Mouse (Mus musculus) CH12.LX (cell line): Measurements from ENCODE around the gene Cd200. TPM values are rescaled to one million over a fixed set of nuclear protein-coding genes. Genes with fewer than 3 reads are reported as not detected.

ENCODE experiments used
- DNase-seq: peaks from one replicate; pipeline ENCODE4 v3.0.0-alpha.2; 2013; ENCODE audit errors: extremely low read depth
- H3K27ac ChIP-seq: 2 replicates; pipeline ENCODE4 v1.5.1; 2012; ENCODE audit warnings: low read depth, mild to moderate bottlenecking, control low read depth, moderate library complexity; ENCODE audit not compliant: insufficient read depth
- H3K27me3 ChIP-seq: replicated peaks from 2 replicates; pipeline ENCODE3; 2012; ENCODE audit warnings: inconsistent platforms
- H3K36me3 ChIP-seq, 2 experiments: replicated peaks in 1 of 2; 2 replicates each; pipeline versions ENCODE3 to v1.6.1; 2012; ENCODE audit warnings: inconsistent platforms in 1 of 2, low read length in 1 of 2, mild to moderate bottlenecking in 1 of 2, mixed read lengths in 1 of 2, moderate library complexity in 1 of 2; ENCODE audit not compliant: control insufficient read depth in 1 of 2, insufficient read depth in 1 of 2
- H3K4me1 ChIP-seq, 2 experiments: 2 replicates each; pipeline ENCODE4 v1.6.1; 2012; ENCODE audit warnings: inconsistent platforms in 1 of 2, moderate library complexity in 1 of 2; ENCODE audit not compliant: insufficient read depth in 2 of 2, control insufficient read depth in 1 of 2
- H3K4me2 ChIP-seq: 2 replicates; pipeline ENCODE4 v1.6.1; 2012; ENCODE audit warnings: low read depth, mild to moderate bottlenecking, control low read depth; ENCODE audit not compliant: poor library complexity, insufficient read depth, severe bottlenecking
- H3K4me3 ChIP-seq, 3 experiments: fragments of 150-350 bp in 1 of 3; sonication (generic) in 1 of 3; replicated peaks in 1 of 3; 2 replicates each; pipeline versions ENCODE3 to v1.5.1; 2011 to 2012; ENCODE audit warnings: low read depth in 2 of 3, low read length in 2 of 3, mild to moderate bottlenecking in 2 of 3, moderate library complexity in 2 of 3, control low read depth in 1 of 3, improper control_type of control experiment in 1 of 3, inconsistent platforms in 1 of 3, mixed read lengths in 1 of 3; ENCODE audit not compliant: poor library complexity in 1 of 3
- H3K79me2 ChIP-seq: replicated peaks from 2 replicates; pipeline ENCODE4 v1.6.1; 2012; ENCODE audit warnings: mild to moderate bottlenecking, moderate library complexity; ENCODE audit not compliant: control insufficient read depth, poor library complexity, insufficient read depth, severe bottlenecking; ENCODE audit errors: extremely low read depth
- H3K9ac ChIP-seq: 2 replicates; pipeline ENCODE4 v1.6.1; 2012; ENCODE audit warnings: low read depth, mild to moderate bottlenecking, control low read depth, moderate library complexity; ENCODE audit not compliant: insufficient read depth
- H3K9me3 ChIP-seq: replicated peaks from 2 replicates; pipeline ENCODE3; 2012; ENCODE audit warnings: low read length, inconsistent platforms, mixed read lengths
- CHD1 ChIP-seq: IDR thresholded peaks from 2 replicates; pipeline ENCODE4 v1.6.1; 2012; ENCODE audit warnings: low read depth, low read length, improper control_type of control experiment, inconsistent platforms
- CHD2 ChIP-seq: IDR thresholded peaks from 2 replicates; pipeline ENCODE4 v1.6.1; 2011; ENCODE audit warnings: low read length, improper control_type of control experiment
- ELF1 ChIP-seq: IDR thresholded peaks from 2 replicates; pipeline ENCODE4 v1.6.1; 2014; ENCODE audit warnings: low read depth, mild to moderate bottlenecking, inconsistent platforms, low read length, improper control_type of control experiment
- IRF4 ChIP-seq: IDR thresholded peaks from 2 replicates; pipeline ENCODE4 v1.6.1; 2014; ENCODE audit warnings: low read depth, mild to moderate bottlenecking, inconsistent platforms, low read length, improper control_type of control experiment
- JUND ChIP-seq: conservative IDR thresholded peaks from 2 replicates; pipeline ENCODE4 v1.6.1; 2011; ENCODE audit warnings: low read depth, low read length, improper control_type of control experiment
- MAFK ChIP-seq: IDR thresholded peaks from 2 replicates; pipeline ENCODE4 v1.6.1; 2011; ENCODE audit warnings: low read length, improper control_type of control experiment; ENCODE audit not compliant: insufficient replicate concordance
- MAX ChIP-seq: IDR thresholded peaks from 2 replicates; pipeline ENCODE4 v1.6.1; 2011; ENCODE audit warnings: low read length, improper control_type of control experiment
- MAZ ChIP-seq: IDR thresholded peaks from 2 replicates; pipeline ENCODE4 v1.6.1; 2012; ENCODE audit warnings: low read depth, mild to moderate bottlenecking, inconsistent platforms, low read length, improper control_type of control experiment, moderate library complexity
- MEF2A ChIP-seq: IDR thresholded peaks from 2 replicates; pipeline ENCODE4 v1.6.1; 2014; ENCODE audit warnings: low read depth, mild to moderate bottlenecking, inconsistent platforms, low read length, improper control_type of control experiment, borderline replicate concordance
- MXI1 ChIP-seq: IDR thresholded peaks from 2 replicates; pipeline ENCODE4 v1.6.1; 2011; ENCODE audit warnings: mild to moderate bottlenecking, low read depth, low read length, improper control_type of control experiment
- NELFE ChIP-seq: IDR thresholded peaks from 2 replicates; pipeline ENCODE4 v1.6.1; 2011; ENCODE audit warnings: low read depth, low read length, improper control_type of control experiment
- POLR2AphosphoS2 ChIP-seq: IDR thresholded peaks from 2 replicates; pipeline ENCODE4 v1.6.1; 2011; ENCODE audit warnings: low read depth, low read length, improper control_type of control experiment
- UBTF ChIP-seq: IDR thresholded peaks from 2 replicates; pipeline ENCODE4 v1.6.1; 2012; ENCODE audit warnings: low read depth, mild to moderate bottlenecking, inconsistent platforms, low read length, improper control_type of control experiment, moderate library complexity
- USF1 ChIP-seq: IDR thresholded peaks from 2 replicates; pipeline ENCODE4 v1.6.1; 2014; ENCODE audit warnings: low read depth, mild to moderate bottlenecking, inconsistent platforms, low read length, improper control_type of control experiment
- ZMIZ1 ChIP-seq: IDR thresholded peaks from 2 replicates; pipeline ENCODE4 v1.6.1; 2012; ENCODE audit warnings: low read depth, mild to moderate bottlenecking, inconsistent platforms, low read length, improper control_type of control experiment
- ZNF384 ChIP-seq: IDR thresholded peaks from 2 replicates; pipeline ENCODE4 v1.6.1; 2012; ENCODE audit warnings: low read depth, low read length, improper control_type of control experiment, inconsistent platforms
- dilution Hi-C: fragments of 300-500 bp; cut with MboI; formaldehyde crosslinking; loops from 2 replicates; pipeline ENCODE4 v1.14.3; 2020; ENCODE audit warnings: low sequenced_read_pairs; ENCODE audit not compliant: extremely low pct_unique_long_range_greater_than_20kb, extremely low pct_ligation_motif_present
- in situ Hi-C: fragments of 300-500 bp; cut with MboI; formaldehyde crosslinking; loops from 3 replicates; pipeline ENCODE4 v1.14.3; 2019; ENCODE audit warnings: low sequenced_read_pairs, low pct_ligation_motif_present, low pct_unique_long_range_greater_than_20kb, mixed read lengths
- polyA plus RNA-seq: library from polyadenylated mRNA; unstranded; fragments of >175 nt; gene quantifications from 2 replicates; pipeline ENCODE4 v1.2.1, GENCODE M21; 2012; ENCODE audit warnings: low read depth; ENCODE audit not compliant: insufficient read length
- total RNA-seq, 2 experiments: library from RNA; depleted of rRNA; stranded (reverse); fragments of 300-350 nt in 1 of 2; fragments of >200 nt in 1 of 2; gene quantifications; 2 replicates each; pipeline ENCODE4 v1.2.3; 2012 to 2014

Cd200 gene
- total and polyA plus RNA-seq, 3 experiments = 13.7 to 77.5 (median 17.0) TPM

GRCm38 (mm10) chr16:45333678-45334375 is 75.0 kb downstream of the Cd200 start:
- no peaks in the 10 kb centered on the region for H3K27me3 ChIP-seq
- H3K4me3 ChIP-seq = no peak overlapping the region
- H3K4me1 ChIP-seq = peaks cover 15 to 36% of the 10 kb centered on the region in 2 experiments
- dilution Hi-C loops (no loop called here), in situ Hi-C loops (loop anchor here (10.0 kb wide), 1 partner anchor 71 kb away; the partner anchor contains the start of gene Cd200)
- H3K79me2 ChIP-seq = no peaks in the 10 kb centered on the region
- H3K36me3 ChIP-seq = no peaks in the 10 kb centered on the region
- H3K27ac ChIP-seq = no peak overlapping the region
- no peak overlapping the region for H3K9ac ChIP-seq
- no peak overlapping the region for H3K4me2 ChIP-seq
- H3K9me3 ChIP-seq = no peaks in the 10 kb centered on the region
- TF ChIP-seq USF1 (no peak), MEF2A (no peak), UBTF (no peak), MAX (no peak), IRF4 (no peak), NELFE (no peak), CHD1 (no peak), ELF1 (no peak)
- DNase-seq = no peak

- Histone ChIP-seq H3K36me3 (no peaks in the 10 kb centered on the region), H3K4me2 (no peak overlapping the region), H3K79me2 (no peaks in the 10 kb centered on the region), H3K27ac (no peak overlapping the region), H3K9ac (no peak overlapping the region), H3K9me3 (no peaks in the 10 kb centered on the region), H3K4me3 (no peak overlapping the region), H3K4me1 (peaks cover 15 to 35% of the 10 kb centered on the region in 2 experiments), H3K27me3 (no peaks in the 10 kb centered on the region)
- DNase-seq = no peak
- in situ Hi-C loops = loop anchor here (10.0 kb wide), 1 partner anchor 72 kb away; the partner anchor contains the start of gene Cd200
- dilution Hi-C loops = no loop called here
- no peak for TF ChIP-seq ZMIZ1
- no peak for TF ChIP-seq POLR2AphosphoS2
- no peak for TF ChIP-seq ZNF384
- TF ChIP-seq MAX = no peak
- no peak for TF ChIP-seq MAFK
- no peak for TF ChIP-seq MAZ
- no peak for TF ChIP-seq JUND
- TF ChIP-seq CHD2 = no peak
- TF ChIP-seq IRF4 = no peak
- TF ChIP-seq MXI1 = no peak
These were observed 76.3 kb downstream of the Cd200 start for GRCm38 (mm10) chr16:45332591-45332990.

Other genes with a start within 250 kb of the Cd200 start
- 4.9 and 5.9 TPM in 2 replicates for gene Btla, start 184.7 kb downstream of the Cd200 start, total RNA-seq (2012; rRNA removed)
- gene Btla, start 184.7 kb downstream of the Cd200 start, total RNA-seq (2014; rRNA removed) = 37.7 and 40.3 TPM in 2 replicates
- gene Btla, start 184.7 kb downstream of the Cd200 start, polyA plus RNA-seq = 25.5 and 25.8 TPM in 2 replicates
- gene Gm609, start 83.9 kb upstream of the Cd200 start, total RNA-seq (2012; rRNA removed) = 0.04 and 0.08 TPM in 2 replicates
- not detected in 2 replicates for gene Gm609, start 83.9 kb upstream of the Cd200 start, total RNA-seq (2014; rRNA removed)
- not detected in 2 replicates for gene Gm609, start 83.9 kb upstream of the Cd200 start, polyA plus RNA-seq
- gene Gm17783, start 123.0 kb upstream of the Cd200 start, total RNA-seq (2012; rRNA removed) = 0.13 TPM in 1 of 2 replicates, not detected in the other
- not detected in 2 replicates for gene Gm17783, start 123.0 kb upstream of the Cd200 start, total RNA-seq (2014; rRNA removed)
- not detected in 2 replicates for gene Gm17783, start 123.0 kb upstream of the Cd200 start, polyA plus RNA-seq
- not detected in 2 replicates for gene Slc9c1, start 126.3 kb upstream of the Cd200 start, total RNA-seq (2012; rRNA removed)
- not detected in 2 replicates for gene Slc9c1, start 126.3 kb upstream of the Cd200 start, total RNA-seq (2014; rRNA removed)
- gene Slc9c1, start 126.3 kb upstream of the Cd200 start, polyA plus RNA-seq = not detected in 2 replicates
- not detected in 2 replicates for gene Gcsam, start 201.3 kb upstream of the Cd200 start, total RNA-seq (2012; rRNA removed)
- gene Gcsam, start 201.3 kb upstream of the Cd200 start, total RNA-seq (2014; rRNA removed) = not detected in 2 replicates
- not detected in 2 replicates for gene Gcsam, start 201.3 kb upstream of the Cd200 start, polyA plus RNA-seq
- gene BC016579, start 245.0 kb upstream of the Cd200 start, total RNA-seq (2012; rRNA removed) = not detected in 2 replicates
- not detected in 2 replicates for gene BC016579, start 245.0 kb upstream of the Cd200 start, total RNA-seq (2014; rRNA removed)
- gene BC016579, start 245.0 kb upstream of the Cd200 start, polyA plus RNA-seq = not detected in 2 replicates